Mouse (Mus musculus) C2C12 (cell line): ENCODE measurements at regions not wholly inside any gene's neighbourhood (a gene's known extent, or its start where the extent isn't known, plus 50 kb on each side); places are given as distances from the start of the nearest gene placed in this dataset.
"Not testable (repeated sequence)": the region's sequence is repeated elsewhere in the genome, so short reads cannot be mapped to it uniquely, and the experiment has no call there.

ENCODE experiments used
- H3K27me3 ChIP-seq: one replicate; pipeline ENCODE4 v1.6.1; 2011; ENCODE audit not compliant: control insufficient read depth, insufficient read depth, insufficient read length
- H3K36me3 ChIP-seq: one replicate; pipeline ENCODE4 v1.6.1; 2011; ENCODE audit not compliant: control insufficient read depth, insufficient read depth
- H3K4me3 ChIP-seq: one replicate; pipeline ENCODE4 v1.5.1; 2011; ENCODE audit warnings: mild to moderate bottlenecking, control low read depth; ENCODE audit not compliant: poor library complexity, insufficient read depth, severe bottlenecking
- H3K79me2 ChIP-seq: one replicate; pipeline ENCODE4 v1.6.1; 2011; ENCODE audit not compliant: control insufficient read depth, insufficient read depth
- H3K79me3 ChIP-seq: one replicate; pipeline ENCODE4 v1.6.1; 2011; ENCODE audit warnings: low read depth, control low read depth
- H3ac ChIP-seq: one replicate; pipeline ENCODE3; 2011; ENCODE audit warnings: low read depth; ENCODE audit not compliant: control insufficient read depth, insufficient read length
- CEBPB ChIP-seq: IDR thresholded peaks from one replicate; pipeline ENCODE4 v1.6.1; 2011; ENCODE audit warnings: low read depth, mild to moderate bottlenecking, control low read depth, moderate library complexity
- CTCF ChIP-seq: IDR thresholded peaks from one replicate; pipeline ENCODE4 v1.5.1; 2011; ENCODE audit not compliant: control insufficient read depth, insufficient read depth, insufficient read length
- FOSL1 ChIP-seq: IDR thresholded peaks from one replicate; pipeline ENCODE4 v1.8.0; 2011; ENCODE audit warnings: mild to moderate bottlenecking, low read length; ENCODE audit not compliant: poor library complexity, insufficient read depth, severe bottlenecking
- MAX ChIP-seq: IDR thresholded peaks from one replicate; pipeline ENCODE4 v1.6.1; 2011; ENCODE audit warnings: mild to moderate bottlenecking, control low read depth
- MYOD1 ChIP-seq: IDR thresholded peaks from one replicate; pipeline ENCODE4 v1.6.1; 2011; ENCODE audit warnings: low read depth; ENCODE audit not compliant: control insufficient read depth, insufficient read length
- MYOG ChIP-seq: IDR thresholded peaks from one replicate; pipeline ENCODE4 v1.6.1; 2011; ENCODE audit not compliant: control insufficient read depth, insufficient read length; ENCODE audit errors: extremely low read depth
- USF1 ChIP-seq: IDR thresholded peaks from one replicate; pipeline ENCODE4 v1.6.1; 2011; ENCODE audit warnings: low read depth, mild to moderate bottlenecking, control low read depth, moderate library complexity

GRCm38 (mm10) chr15:41325633-41326252, 1191.6 kb downstream of the 9330182O14Rik start:
- Histone ChIP-seq H3K36me3 (no peaks in the 10 kb centered on the region), H3K4me3 (no peak overlapping the region), H3K79me3 (no peaks in the 10 kb centered on the region), H3K79me2 (no peaks in the 10 kb centered on the region), H3K27me3 (no peaks in the 10 kb centered on the region), H3ac (no peak overlapping the region)
- no peak for TF ChIP-seq CTCF
- no peak for TF ChIP-seq FOSL1
- TF ChIP-seq MYOD1 = no peak
- no peak for TF ChIP-seq MYOG
- TF ChIP-seq CEBPB = no peak
- no peak for TF ChIP-seq USF1
- no peak for TF ChIP-seq MAX

GRCm38 (mm10) chr15:41329286-41329685, 1195.1 kb downstream of the 9330182O14Rik start:
- H3K36me3 ChIP-seq = no peaks in the 10 kb centered on the region
- no peak overlapping the region for H3ac ChIP-seq
- no peaks in the 10 kb centered on the region for H3K79me3 ChIP-seq
- TF ChIP-seq MAX (no peak), MYOG (no peak), CTCF (no peak), USF1 (no peak), MYOD1 (no peak), FOSL1 (no peak), CEBPB (no peak)
- no peaks in the 10 kb centered on the region for H3K27me3 ChIP-seq
- H3K79me2 ChIP-seq = no peaks in the 10 kb centered on the region
- no peak overlapping the region for H3K4me3 ChIP-seq

- no peaks in the 10 kb centered on the region for H3K36me3 ChIP-seq
- no peak for TF ChIP-seq MYOG
- TF ChIP-seq CEBPB = peak; percentile 85
- no peak overlapping the region for H3K4me3 ChIP-seq
- H3K27me3 ChIP-seq = no peaks in the 10 kb centered on the region
- H3K79me3 ChIP-seq = no peaks in the 10 kb centered on the region
- no peaks in the 10 kb centered on the region for H3K79me2 ChIP-seq
- no peak overlapping the region for H3ac ChIP-seq
Observed at GRCm38 (mm10) chr15:41330085-41330484, 1195.9 kb downstream of the 9330182O14Rik start.

GRCm38 (mm10) chr15:41332451-41332850, 1198.3 kb downstream of the 9330182O14Rik start:
- H3K79me3 ChIP-seq = no peaks in the 10 kb centered on the region
- H3ac ChIP-seq = no peak overlapping the region
- no peaks in the 10 kb centered on the region for H3K27me3 ChIP-seq
- H3K4me3 ChIP-seq = no peak overlapping the region
- H3K79me2 ChIP-seq = no peaks in the 10 kb centered on the region
- H3K36me3 ChIP-seq = no peaks in the 10 kb centered on the region
- TF ChIP-seq MYOD1 (no peak), MYOG (no peak), CTCF (no peak), MAX (no peak), CEBPB (no peak), USF1 (no peak), FOSL1 (no peak)

- TF ChIP-seq MYOD1 (no peak), CEBPB (no peak), USF1 (no peak), FOSL1 (no peak), MYOG (no peak), CTCF (no peak), MAX (no peak)
- Histone ChIP-seq H3ac (no peak overlapping the region), H3K79me2 (no peaks in the 10 kb centered on the region), H3K27me3 (no peaks in the 10 kb centered on the region), H3K36me3 (no peaks in the 10 kb centered on the region), H3K79me3 (no peaks in the 10 kb centered on the region), H3K4me3 (no peak overlapping the region)
Observed at GRCm38 (mm10) chr15:41333165-41333564, 1199.0 kb downstream of the 9330182O14Rik start.

- H3ac ChIP-seq, H3K4me3 ChIP-seq, H3K79me2 ChIP-seq, H3K79me3 ChIP-seq, H3K36me3 ChIP-seq, H3K27me3 ChIP-seq: not testable (repeated sequence)
Observed at GRCm38 (mm10) chr15:41340621-41341020, 1206.5 kb downstream of the 9330182O14Rik start.
